Mouse (Mus musculus) spleen, adult 2 months (tissue): ENCODE results near the gene Slc6a9.

Experiments used
- CTCF ChIP-seq: fragments of 200-500 bp; IDR thresholded peaks from 2 replicates; pipeline ENCODE4 v1.5.1; 2011; ENCODE audit warnings: mild to moderate bottlenecking, inconsistent platforms; ENCODE audit not compliant: insufficient read depth, insufficient read length, insufficient replicate concordance; ENCODE audit errors: extremely low read depth
- POLR2A ChIP-seq: fragments of 200-500 bp; IDR thresholded peaks from 2 replicates; pipeline ENCODE4 v1.6.1; 2011; ENCODE audit warnings: low read depth, low read length, inconsistent platforms

DNA sequence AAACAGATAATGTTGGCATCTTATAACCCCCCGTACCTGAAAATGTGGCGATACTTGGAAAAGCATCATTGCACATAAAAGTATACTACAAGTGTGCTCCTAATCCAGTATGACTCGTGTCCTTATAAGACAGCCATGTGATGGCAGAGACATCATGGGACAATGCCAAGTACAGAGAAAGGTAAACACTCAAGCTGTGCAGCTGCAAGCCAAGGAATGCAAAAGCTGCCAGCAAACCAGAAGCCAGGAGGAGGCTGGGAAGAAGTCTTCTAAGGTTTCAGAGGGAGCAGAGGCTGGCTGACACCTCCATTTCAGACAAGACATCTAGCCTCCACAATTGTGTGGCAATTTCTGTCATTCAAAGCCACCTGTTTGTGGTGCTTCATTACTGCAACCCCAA is 71.9 kb downstream of the Slc6a9 start:
- TF ChIP-seq CTCF: no peak
- no peak for TF ChIP-seq POLR2A
